Mouse (Mus musculus): ENCODE data around the gene Ripk1.

DNA sequence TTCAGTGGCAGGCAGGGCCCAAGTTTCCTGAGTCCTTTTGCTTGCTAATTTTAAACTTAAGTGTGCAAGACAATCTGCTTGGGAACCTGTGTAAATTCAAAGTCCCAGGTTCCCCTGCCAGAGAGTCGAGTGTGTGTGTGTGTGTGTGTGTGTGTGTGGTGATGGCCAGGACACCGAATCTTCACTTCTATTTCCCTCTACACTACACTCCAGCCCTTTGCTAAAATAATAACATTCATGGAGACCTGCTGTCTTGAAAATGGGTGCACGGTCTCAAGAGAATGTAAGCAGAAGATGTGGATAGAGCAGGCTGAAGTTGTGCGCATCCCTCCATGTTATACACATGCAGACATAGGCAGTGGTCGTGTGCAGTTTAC lies 35.9 kb downstream of the Ripk1 start:
- TF ChIP-seq POLR2A (IDR thresholded peaks at IDR 0.05; ENCODE audit: borderline replicate concordance, control insufficient read depth, low read depth, low read length): no peak
- TF ChIP-seq CTCF (IDR thresholded peaks at IDR 0.05; ENCODE audit: control insufficient read depth, insufficient read depth, low read length): no peak

All from bone marrow, adult 2 months (tissue).